Mouse (Mus musculus) ovary, adult 18-20 months (tissue): ENCODE data around the gene Kank3.
"Not testable (repeated sequence)": the region's sequence is repeated elsewhere in the genome, so short reads cannot be mapped to it uniquely, and the experiment has no call there.

Source experiments
- DNase-seq: peaks from one replicate; pipeline ENCODE4 v3.0.0; 2022; ENCODE audit warnings: low spot score, mixed read lengths

Gene Kank3

GRCm38 (mm10) chr17:33807181-33807888, 3.0 kb upstream of the Kank3 start:
- DNase-seq: no peak

- DNase-seq: peak; percentile 41
Observed at GRCm38 (mm10) chr17:33808192-33808591, 2.1 kb upstream of the Kank3 start.

- DNase-seq: no peak
Observed at GRCm38 (mm10) chr17:33811142-33811516, 810 bp downstream of the Kank3 start.

GRCm38 (mm10) chr17:33812475-33812874, 2.2 kb downstream of the Kank3 start:
- DNase-seq: no peak

- no peak for DNase-seq
Observed at GRCm38 (mm10) chr17:33812990-33813389, 2.7 kb downstream of the Kank3 start.

GRCm38 (mm10) chr17:33815399-33815798, 5.1 kb downstream of the Kank3 start:
- no peak for DNase-seq

GRCm38 (mm10) chr17:33816612-33817011, 6.3 kb downstream of the Kank3 start:
- DNase-seq: no peak

GRCm38 (mm10) chr17:33817184-33817968, 7.1 kb downstream of the Kank3 start:
- DNase-seq: peak; percentile 90

- no peak for DNase-seq
Observed at GRCm38 (mm10) chr17:33817969-33818643, 7.8 kb downstream of the Kank3 start.

- DNase-seq: no peak
Observed at GRCm38 (mm10) chr17:33822436-33822959, 12.2 kb downstream of the Kank3 start.

GRCm38 (mm10) chr17:33823171-33823570, 12.9 kb downstream of the Kank3 start:
- not testable (repeated sequence) for DNase-seq

GRCm38 (mm10) chr17:33824084-33824996, 14.0 kb downstream of the Kank3 start, which contains the start of the genes Rps28 and Ndufa7:
TSS of gene Rps28 (minus strand) at chr17:33824562.
TSS of gene Ndufa7 (plus strand) at chr17:33824572.
- DNase-seq: peak; percentile 94

- not testable (repeated sequence) for DNase-seq
Observed at GRCm38 (mm10) chr17:33824997-33825330, 14.6 kb downstream of the Kank3 start.

- DNase-seq: no peak
Observed at GRCm38 (mm10) chr17:33825462-33825861, 15.1 kb downstream of the Kank3 start.

GRCm38 (mm10) chr17:33826850-33827249, 16.5 kb downstream of the Kank3 start:
- DNase-seq: no peak

- DNase-seq: peak; percentile 78
Observed at GRCm38 (mm10) chr17:33828892-33829291, 18.6 kb downstream of the Kank3 start.

GRCm38 (mm10) chr17:33829561-33829960, 19.2 kb downstream of the Kank3 start:
- no peak for DNase-seq

- DNase-seq: peak; percentile 86
Observed at GRCm38 (mm10) chr17:33842966-33843795, 32.9 kb downstream of the Kank3 start, which contains the start of gene Cd320. TSS of gene Cd320 (plus strand) at chr17:33843091.

GRCm38 (mm10) chr17:33844196-33844595, 33.9 kb downstream of the Kank3 start:
- DNase-seq: no peak

GRCm38 (mm10) chr17:33848139-33848538, 37.8 kb downstream of the Kank3 start:
- no peak for DNase-seq
